Comparison of ENCODE assay signal across 22 mouse cellular contexts in the genomic region with DNA sequence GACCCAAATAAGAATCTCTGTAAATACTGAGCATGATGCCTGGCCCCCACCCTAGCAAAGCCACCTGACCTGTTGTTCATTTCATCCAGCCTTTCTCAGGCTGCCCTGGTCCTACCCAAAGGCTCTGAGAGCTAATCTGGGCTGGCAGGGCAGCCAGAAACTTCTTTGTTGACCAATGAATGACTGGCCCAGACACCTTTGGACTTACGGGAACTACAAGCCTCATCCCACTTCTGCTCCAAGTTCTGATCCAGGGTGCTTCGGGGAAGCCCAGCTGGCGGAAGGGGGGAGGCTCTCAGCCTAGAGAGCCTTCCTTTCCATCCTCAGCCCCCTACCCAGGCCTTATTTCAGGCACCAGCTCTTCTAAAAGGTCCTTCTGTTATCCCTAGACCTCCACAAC. TPM values are rescaled to one million over a fixed set of nuclear protein-coding genes. Genes with fewer than 3 reads are reported as not detected.
DNase-seq lines count a peak whose midpoint lies in the region; ATAC-seq and TF ChIP-seq lines count a peak whose summit lies in the region.
"Had no signal": no experiment of that assay in that cellular context is flagged by ENCODE, and none has a peak within 500 bp of the region (broad histone marks: within the 10 kb centered on the region; RNA-seq: fewer than 3 reads in every experiment).

No protein-coding gene starts in this region.

- ATAC-seq in midbrain, embryonic 11.5 days (ENCODE audit: low FRiP score) = no peak
- no peak for ATAC-seq in midbrain, embryonic 16.5 days
- ATAC-seq in liver, embryonic 14.5 days (ENCODE audit: insufficient read depth) = no peak
- no peak for ATAC-seq in stomach, postnatal 0 days (ENCODE audit: low FRiP score, low TSS enrichment)
- ATAC-seq in megakaryocyte-erythroid progenitor cell, adult 5-6 weeks (replicated peaks; ENCODE audit: low FRiP score, low TSS enrichment, poor library complexity, severe bottlenecking) = no peak

- no peak overlapping the region for H3K27ac ChIP-seq in midbrain, embryonic 11.5 days (ENCODE audit: low read depth, low read length)
- no peak overlapping the region for H3K27ac ChIP-seq in midbrain, embryonic 16.5 days (ENCODE audit: low read length)
- no peak overlapping the region for H3K27ac ChIP-seq in liver, embryonic 14.5 days
- peak overlapping the region; percentile 24; the same call in 1 of the 2 replicates for H3K27ac ChIP-seq in stomach, postnatal 0 days (replicated peaks)
- H3K27ac ChIP-seq: forebrain, embryonic 12.5 days; gastrocnemius, adult 2 months; heart, embryonic 15.5 days; hindbrain, embryonic 13.5 days; limb, embryonic 12.5 days; neural tube, embryonic 12.5 days had no signal

- peak; percentile 51 for DNase-seq in kidney, adult 11 months
- DNase-seq in kidney, postnatal 10 days = no peak
- DNase-seq in midbrain, embryonic 11.5 days (ENCODE audit: low spot score, missing footprints) = peak; percentile 35
- no peak for DNase-seq in liver, embryonic 14.5 days (ENCODE audit: low read depth in 3 of 3, low spot score in 3 of 3)
- DNase-seq in stomach, postnatal 0 days (ENCODE audit: low spot score) = peak; percentile 32
- DNase-seq in thymus, adult 18-20 months = no peak
- DNase-seq: gastrocnemius, adult 2 months; heart, postnatal 36 days; lung, embryonic 14.5 days; midbrain, embryonic 14.5 days; right cerebral cortex, postnatal 14 days; spleen, adult 18-20 months; thymus, adult 2 months had no signal

- no peaks in the 10 kb centered on the region for H3K4me1 ChIP-seq in midbrain, embryonic 11.5 days (ENCODE audit: control insufficient read depth, insufficient read depth, low read length)
- H3K4me1 ChIP-seq in midbrain, embryonic 16.5 days (ENCODE audit: control insufficient read depth, insufficient read depth, low read length) = no peaks in the 10 kb centered on the region
- 0 out of 4 replicates have a peak, but pooled peaks cover 0 to 2% of the 10 kb centered on the region in 2 experiments for H3K4me1 ChIP-seq in liver, embryonic 14.5 days (replicated peaks; ENCODE audit: control insufficient read depth in 2 of 2, insufficient read depth in 2 of 2, low read length in 1 of 2)
- H3K4me1 ChIP-seq in stomach, postnatal 0 days (replicated peaks; ENCODE audit: control insufficient read depth, insufficient read depth) = no peaks in the 10 kb centered on the region
- H3K4me1 ChIP-seq: forebrain, embryonic 12.5 days; limb, embryonic 12.5 days had no signal

- H3K27me3 ChIP-seq in midbrain, embryonic 11.5 days (ENCODE audit: control insufficient read depth, insufficient read depth, low read length) = no peaks in the 10 kb centered on the region
- no peaks in the 10 kb centered on the region for H3K27me3 ChIP-seq in midbrain, embryonic 16.5 days (ENCODE audit: control insufficient read depth, insufficient read depth, low read depth, low read length)
- no peaks in the 10 kb centered on the region for H3K27me3 ChIP-seq in liver, embryonic 14.5 days (ENCODE audit: control insufficient read depth, insufficient read depth, low read length)
- no peaks in the 10 kb centered on the region for H3K27me3 ChIP-seq in stomach, postnatal 0 days (ENCODE audit: control insufficient read depth, insufficient read depth, low read length)
- H3K27me3 ChIP-seq: forebrain, embryonic 12.5 days; heart, embryonic 15.5 days; hindbrain, embryonic 13.5 days; limb, embryonic 12.5 days; neural tube, embryonic 12.5 days had no signal

- no peaks in the 10 kb centered on the region for H3K9me3 ChIP-seq in midbrain, embryonic 11.5 days (ENCODE audit: control insufficient read depth, low read length)
- H3K9me3 ChIP-seq in midbrain, embryonic 16.5 days (replicated peaks; ENCODE audit: control insufficient read depth, low read length, poor library complexity, severe bottlenecking) = no peaks in the 10 kb centered on the region
- H3K9me3 ChIP-seq in liver, embryonic 14.5 days (ENCODE audit: control insufficient read depth, low read length) = peaks cover 5% of the 10 kb centered on the region
- H3K9me3 ChIP-seq in stomach, postnatal 0 days (ENCODE audit: control insufficient read depth, low read length) = no peaks in the 10 kb centered on the region
- H3K9me3 ChIP-seq: heart, embryonic 15.5 days; hindbrain, embryonic 13.5 days had no signal

- no peaks in the 10 kb centered on the region for H3K36me3 ChIP-seq in midbrain, embryonic 11.5 days (ENCODE audit: control insufficient read depth, insufficient read depth, low read length)
- 0 out of 2 replicates have a peak, but pooled peaks cover 2% of the 10 kb centered on the region for H3K36me3 ChIP-seq in midbrain, embryonic 16.5 days (ENCODE audit: control insufficient read depth, insufficient read depth, low read length)
- peaks cover 32% of the 10 kb centered on the region for H3K36me3 ChIP-seq in liver, embryonic 14.5 days (replicated peaks; ENCODE audit: control insufficient read depth, insufficient read depth, low read depth)
- peaks cover 6% of the 10 kb centered on the region; the same call in 1 of the 2 replicates for H3K36me3 ChIP-seq in stomach, postnatal 0 days (ENCODE audit: control insufficient read depth, insufficient read depth, low read length)

- H3K9ac ChIP-seq in midbrain, embryonic 11.5 days (ENCODE audit: low read length) = no peak overlapping the region
- no peak overlapping the region for H3K9ac ChIP-seq in midbrain, embryonic 16.5 days (ENCODE audit: low read depth, low read length)
- H3K9ac ChIP-seq in liver, embryonic 14.5 days (replicated peaks) = no peak overlapping the region; the same call in 1 of the 2 replicates
- H3K9ac ChIP-seq in stomach, postnatal 0 days (ENCODE audit: low read length) = 0 out of 2 replicates have a peak overlapping the region, but pooled peaks have one; percentile 27
- H3K9ac ChIP-seq: forebrain, embryonic 12.5 days; heart, embryonic 15.5 days; hindbrain, embryonic 13.5 days; limb, embryonic 12.5 days; lung, embryonic 14.5 days; neural tube, embryonic 12.5 days had no signal

- no peak for TF ChIP-seq EP300 in liver, embryonic 14.5 days (IDR thresholded peaks at IDR 0.05; ENCODE audit: low read depth)
- TF ChIP-seq EP300 in stomach, postnatal 0 days (optimal IDR thresholded peaks at IDR 0.05) = no peak

- H3K4me3 ChIP-seq in midbrain, embryonic 11.5 days (ENCODE audit: low read depth, low read length) = no peak overlapping the region
- H3K4me3 ChIP-seq in midbrain, embryonic 16.5 days (ENCODE audit: low read depth, low read length) = no peak overlapping the region
- H3K4me3 ChIP-seq in liver, embryonic 14.5 days (ENCODE audit: insufficient read depth in 1 of 2, low read depth in 2 of 2, low read length in 2 of 2) = peak overlapping the region; percentile 33 to 56
- H3K4me3 ChIP-seq in stomach, postnatal 0 days (ENCODE audit: low read depth, low read length) = no peak overlapping the region
- H3K4me3 ChIP-seq: forebrain, embryonic 12.5 days; gastrocnemius, adult 2 months; heart, embryonic 15.5 days; hindbrain, embryonic 13.5 days; limb, embryonic 12.5 days; neural tube, embryonic 12.5 days had no signal

- H3K4me2 ChIP-seq in midbrain, embryonic 11.5 days = no peak overlapping the region
- H3K4me2 ChIP-seq in midbrain, embryonic 16.5 days (ENCODE audit: low read length) = no peak overlapping the region
- H3K4me2 ChIP-seq in liver, embryonic 14.5 days (ENCODE audit: low read depth) = no peak overlapping the region
- H3K4me2 ChIP-seq in stomach, postnatal 0 days (replicated peaks; ENCODE audit: low read depth) = no peak overlapping the region
- H3K4me2 ChIP-seq: forebrain, embryonic 12.5 days; heart, embryonic 15.5 days; hindbrain, embryonic 13.5 days; limb, embryonic 12.5 days; lung, embryonic 14.5 days; neural tube, embryonic 12.5 days had no signal

- WGBS in midbrain, embryonic 11.5 days = 88% methylated on average over 3 of the region's 3 CpGs
- WGBS in midbrain, embryonic 16.5 days = 96% methylated on average over 3 of the region's 3 CpGs
- WGBS in liver, embryonic 14.5 days (ENCODE audit: insufficient replicate concordance) = 76% methylated on average over 3 of the region's 3 CpGs
- WGBS in stomach, postnatal 0 days = 73% methylated on average over 3 of the region's 3 CpGs

- TF ChIP-seq CTCF in liver, embryonic 14.5 days (IDR thresholded peaks at IDR 0.05; ENCODE audit: low read depth) = no peak
- TF ChIP-seq CTCF in stomach, postnatal 0 days (IDR thresholded peaks at IDR 0.05; ENCODE audit: low read depth) = no peak

RNA-seq across cellular contexts. Expression of a gene that starts 0.6 kb away (rescaled TPM):
- not detected in 2 replicates for polyA plus RNA-seq in midbrain, embryonic 11.5 days (2014; fragmentation: Nextera tagmentation; extraction: Ambion mirVana)
- not detected in 2 replicates for polyA plus RNA-seq in midbrain, embryonic 16.5 days (2015; fragmentation: Nextera tagmentation; extraction: Ambion mirVana)
- 474 and 506 TPM in 2 replicates for polyA plus RNA-seq in liver, embryonic 14.5 days (2012; rRNA removed)
- 304 and 336 TPM in 2 replicates for polyA plus RNA-seq in liver, embryonic 14.5 days (2014; fragmentation: Nextera tagmentation; extraction: Ambion mirVana)
- 17.8 and 19.7 TPM in 2 replicates for polyA plus RNA-seq in stomach, postnatal 0 days (2015; fragmentation: Nextera tagmentation; extraction: Ambion mirVana)
- total RNA-seq in megakaryocyte-erythroid progenitor cell, adult 5-6 weeks (2014; fragmentation: Nextera tagmentation) = 1.3 TPM in 1 of 2 replicates, not detected in the other
- not detected in 2 replicates for total RNA-seq in megakaryocyte-erythroid progenitor cell, adult 5-6 weeks (2017)
- total RNA-seq: gastrocnemius, adult 2 months; heart, postnatal 36 days; left cerebral cortex, postnatal 10 days; megakaryocyte, adult 5-6 weeks had no signal
- polyA plus RNA-seq: forebrain, embryonic 12.5 days; hindbrain, embryonic 13.5 days; midbrain, embryonic 14.5 days had no signal

RNA-seq across cellular contexts. Expression of a gene that starts 15.7 kb away (rescaled TPM):
- polyA plus RNA-seq in midbrain, embryonic 11.5 days (2014; fragmentation: Nextera tagmentation; extraction: Ambion mirVana) = 2.8 and 3.9 TPM in 2 replicates
- polyA plus RNA-seq in midbrain, embryonic 16.5 days (2015; fragmentation: Nextera tagmentation; extraction: Ambion mirVana) = 7.4 and 7.6 TPM in 2 replicates
- polyA plus RNA-seq in liver, embryonic 14.5 days (2012; rRNA removed) = 15.3 and 16.4 TPM in 2 replicates
- polyA plus RNA-seq in liver, embryonic 14.5 days (2014; fragmentation: Nextera tagmentation; extraction: Ambion mirVana) = 14.6 and 15.8 TPM in 2 replicates
- 2.6 and 2.7 TPM in 2 replicates for polyA plus RNA-seq in stomach, postnatal 0 days (2015; fragmentation: Nextera tagmentation; extraction: Ambion mirVana)
- total RNA-seq in megakaryocyte-erythroid progenitor cell, adult 5-6 weeks (2014; fragmentation: Nextera tagmentation) = 24.6 and 32.2 TPM in 2 replicates
- total RNA-seq in megakaryocyte-erythroid progenitor cell, adult 5-6 weeks (2017) = 7.1 and 23.4 TPM in 2 replicates

RNA-seq across cellular contexts. Expression of a gene that starts 16.3 kb away (rescaled TPM):
- 56.2 and 58.2 TPM in 2 replicates for polyA plus RNA-seq in midbrain, embryonic 11.5 days (2014; fragmentation: Nextera tagmentation; extraction: Ambion mirVana)
- polyA plus RNA-seq in midbrain, embryonic 16.5 days (2015; fragmentation: Nextera tagmentation; extraction: Ambion mirVana) = 28.5 and 31.8 TPM in 2 replicates
- 104 and 128 TPM in 2 replicates for polyA plus RNA-seq in liver, embryonic 14.5 days (2012; rRNA removed)
- polyA plus RNA-seq in liver, embryonic 14.5 days (2014; fragmentation: Nextera tagmentation; extraction: Ambion mirVana) = 145 and 166 TPM in 2 replicates
- polyA plus RNA-seq in stomach, postnatal 0 days (2015; fragmentation: Nextera tagmentation; extraction: Ambion mirVana) = 53.7 and 69.1 TPM in 2 replicates
- total RNA-seq in megakaryocyte-erythroid progenitor cell, adult 5-6 weeks (2014; fragmentation: Nextera tagmentation) = 0.59 TPM in 1 of 2 replicates, not detected in the other
- total RNA-seq in megakaryocyte-erythroid progenitor cell, adult 5-6 weeks (2017) = 0.47 and 6.4 TPM in 2 replicates

RNA-seq across cellular contexts. Expression of a gene that starts 22.7 kb away (rescaled TPM):
- 7.6 and 8.9 TPM in 2 replicates for polyA plus RNA-seq in midbrain, embryonic 11.5 days (2014; fragmentation: Nextera tagmentation; extraction: Ambion mirVana)
- 1.9 TPM in 2 replicates for polyA plus RNA-seq in midbrain, embryonic 16.5 days (2015; fragmentation: Nextera tagmentation; extraction: Ambion mirVana)
- 7.3 and 8.2 TPM in 2 replicates for polyA plus RNA-seq in liver, embryonic 14.5 days (2012; rRNA removed)
- polyA plus RNA-seq in liver, embryonic 14.5 days (2014; fragmentation: Nextera tagmentation; extraction: Ambion mirVana) = 11.9 and 13.0 TPM in 2 replicates
- 16.0 and 17.2 TPM in 2 replicates for polyA plus RNA-seq in stomach, postnatal 0 days (2015; fragmentation: Nextera tagmentation; extraction: Ambion mirVana)
- 13.8 and 19.9 TPM in 2 replicates for total RNA-seq in megakaryocyte-erythroid progenitor cell, adult 5-6 weeks (2014; fragmentation: Nextera tagmentation)
- 9.5 and 14.7 TPM in 2 replicates for total RNA-seq in megakaryocyte-erythroid progenitor cell, adult 5-6 weeks (2017)

RNA-seq across cellular contexts. Expression of a gene that starts 47.8 kb away (rescaled TPM):
- 94.9 and 100.0 TPM in 2 replicates for polyA plus RNA-seq in midbrain, embryonic 11.5 days (2014; fragmentation: Nextera tagmentation; extraction: Ambion mirVana)
- polyA plus RNA-seq in midbrain, embryonic 16.5 days (2015; fragmentation: Nextera tagmentation; extraction: Ambion mirVana) = 42.9 and 47.6 TPM in 2 replicates
- 34.2 and 38.1 TPM in 2 replicates for polyA plus RNA-seq in liver, embryonic 14.5 days (2012; rRNA removed)
- 34.2 and 42.2 TPM in 2 replicates for polyA plus RNA-seq in liver, embryonic 14.5 days (2014; fragmentation: Nextera tagmentation; extraction: Ambion mirVana)
- 15.8 and 16.0 TPM in 2 replicates for polyA plus RNA-seq in stomach, postnatal 0 days (2015; fragmentation: Nextera tagmentation; extraction: Ambion mirVana)
- total RNA-seq in megakaryocyte-erythroid progenitor cell, adult 5-6 weeks (2014; fragmentation: Nextera tagmentation) = 160 and 198 TPM in 2 replicates
- total RNA-seq in megakaryocyte-erythroid progenitor cell, adult 5-6 weeks (2017) = 118 and 144 TPM in 2 replicates

Comparison
In these comparisons a context has a peak if more than half of its experiments do, and no peak if none do; other contexts are left out.
1. DNase-seq: peak in kidney, adult 11 months (single experiment), midbrain, embryonic 11.5 days (single experiment) and stomach, postnatal 0 days (single experiment); none in kidney, postnatal 10 days (single experiment), liver, embryonic 14.5 days (0 of 3) and thymus, adult 18-20 months (0 of 2).
2. H3K4me3 ChIP-seq: peak in liver, embryonic 14.5 days (2 of 2); none in midbrain, embryonic 11.5 days (single experiment), midbrain, embryonic 16.5 days (single experiment) and stomach, postnatal 0 days (single experiment).
3. RNA of a gene that starts 0.6 kb away (polyA plus RNA-seq): 304 to 506 TPM in liver, embryonic 14.5 days and 17.8 to 19.7 TPM in stomach, postnatal 0 days; not detected in midbrain, embryonic 16.5 days and not detected in midbrain, embryonic 11.5 days; every median in the first group is over 10 times any median in the second.